Mouse (Mus musculus) liver, adult (tissue): Measurements from ENCODE around the gene Cd63.

Experiments
- GATA4 ChIP-seq: IDR thresholded peaks from 2 replicates; pipeline ENCODE4 v1.6.1; 2014; ENCODE audit warnings: mild to moderate bottlenecking, low read length; ENCODE audit not compliant: insufficient replicate concordance

The Cd63 gene

DNA sequence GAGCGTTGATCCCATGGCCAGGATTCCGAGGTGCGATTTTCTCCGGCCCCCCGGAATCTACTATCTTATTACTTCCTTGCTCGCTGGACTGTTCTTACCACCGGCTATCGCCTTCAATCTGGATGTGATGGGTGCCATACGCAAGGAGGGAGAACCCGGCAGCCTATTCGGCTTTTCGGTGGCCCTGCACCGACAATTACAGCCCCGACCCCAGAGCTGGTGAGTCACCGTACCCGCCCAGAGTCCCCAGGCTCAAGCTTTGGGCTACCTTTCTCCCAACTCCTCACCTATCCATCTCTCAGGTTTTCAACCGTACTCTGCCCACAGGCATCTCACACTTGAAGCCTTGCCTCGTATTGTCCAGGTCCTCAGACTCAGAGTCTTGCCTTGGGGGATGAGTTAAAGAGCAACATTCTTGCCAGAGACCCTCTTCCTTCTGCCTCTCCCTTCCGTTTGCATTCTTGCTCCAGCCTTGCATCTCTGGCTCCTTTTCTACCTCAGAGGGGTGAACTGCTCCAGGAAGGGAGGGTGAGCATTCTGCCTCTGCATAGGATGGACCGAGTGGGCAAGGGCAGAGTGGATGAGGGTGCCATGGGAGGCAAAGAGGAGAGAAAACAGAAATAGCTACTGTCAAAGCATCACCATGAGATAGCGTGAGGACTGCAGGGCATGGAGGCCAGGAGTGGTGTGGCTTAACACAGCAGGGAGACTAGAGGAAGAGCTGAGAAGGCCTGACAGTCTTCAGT, 33.4 kb downstream of the Cd63 start:
- no peak for TF ChIP-seq GATA4

DNA sequence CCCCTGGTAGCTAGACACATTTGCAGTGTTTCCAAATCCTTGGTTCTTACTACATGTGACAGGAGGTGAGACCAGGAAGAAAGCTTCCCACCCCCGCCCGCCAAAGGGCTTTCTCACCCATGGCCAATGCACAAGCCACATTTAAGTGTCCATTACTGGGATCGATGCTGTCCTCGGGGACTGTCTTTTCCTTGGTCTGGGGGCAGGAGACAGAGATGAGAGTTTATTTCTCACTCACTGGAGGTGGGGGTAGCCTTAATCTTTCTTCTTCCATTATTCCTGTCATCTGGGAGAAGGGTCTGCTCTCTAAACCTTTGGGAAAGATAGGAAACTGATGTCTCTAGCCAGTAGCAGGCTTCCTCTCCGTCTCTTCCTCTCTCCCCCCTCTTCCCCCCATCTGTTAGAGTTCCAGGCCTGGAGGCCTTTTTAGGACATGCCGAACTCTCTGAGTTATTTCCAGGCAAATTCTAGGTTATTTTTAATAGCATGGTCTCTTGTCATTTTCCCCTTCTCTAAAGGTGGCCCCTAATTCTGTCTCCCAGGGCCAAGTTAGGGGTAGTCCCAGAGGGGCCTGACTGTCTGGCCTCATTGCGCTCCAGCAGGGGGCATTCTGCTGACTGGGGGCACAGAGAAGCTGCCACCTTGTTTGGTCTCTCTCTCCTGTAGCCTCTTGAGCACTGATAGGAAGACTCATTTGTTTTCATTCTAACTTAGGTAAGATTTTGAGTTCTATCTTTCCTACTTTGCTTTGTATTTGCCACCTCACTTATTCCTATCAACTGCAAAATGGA, 34.4 kb downstream of the Cd63 start:
- TF ChIP-seq GATA4 = no peak

DNA sequence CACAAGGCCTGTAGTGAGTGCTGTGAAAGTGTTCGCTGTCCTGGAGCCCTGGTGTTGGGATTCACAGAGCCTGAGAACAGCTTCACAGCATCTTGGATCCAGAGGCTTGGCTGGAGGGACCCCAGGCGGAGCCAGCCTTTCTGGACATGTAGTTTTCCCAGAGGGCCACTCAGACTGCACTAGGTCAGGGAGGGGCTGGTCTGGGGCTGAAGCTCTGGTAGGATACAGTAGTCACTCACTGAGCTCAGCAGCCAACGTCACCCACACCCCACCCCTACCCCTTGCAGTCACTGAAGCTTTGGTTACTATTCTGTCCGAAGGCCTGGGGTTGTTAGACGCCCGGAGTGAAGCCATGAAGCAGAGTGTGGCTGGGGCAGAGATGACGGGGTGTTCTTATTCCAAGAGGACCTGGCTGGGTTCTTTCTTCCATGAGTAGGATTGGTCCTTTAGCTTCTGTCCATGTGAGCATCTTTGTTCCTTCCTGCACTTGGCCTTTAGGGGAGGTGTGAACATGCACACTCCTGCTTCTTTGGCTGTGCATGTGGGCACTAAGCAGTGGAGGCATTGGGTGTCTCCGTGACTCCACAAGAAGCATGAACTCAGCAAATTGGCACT, 35.1 kb downstream of the Cd63 start:
- no peak for TF ChIP-seq GATA4

DNA sequence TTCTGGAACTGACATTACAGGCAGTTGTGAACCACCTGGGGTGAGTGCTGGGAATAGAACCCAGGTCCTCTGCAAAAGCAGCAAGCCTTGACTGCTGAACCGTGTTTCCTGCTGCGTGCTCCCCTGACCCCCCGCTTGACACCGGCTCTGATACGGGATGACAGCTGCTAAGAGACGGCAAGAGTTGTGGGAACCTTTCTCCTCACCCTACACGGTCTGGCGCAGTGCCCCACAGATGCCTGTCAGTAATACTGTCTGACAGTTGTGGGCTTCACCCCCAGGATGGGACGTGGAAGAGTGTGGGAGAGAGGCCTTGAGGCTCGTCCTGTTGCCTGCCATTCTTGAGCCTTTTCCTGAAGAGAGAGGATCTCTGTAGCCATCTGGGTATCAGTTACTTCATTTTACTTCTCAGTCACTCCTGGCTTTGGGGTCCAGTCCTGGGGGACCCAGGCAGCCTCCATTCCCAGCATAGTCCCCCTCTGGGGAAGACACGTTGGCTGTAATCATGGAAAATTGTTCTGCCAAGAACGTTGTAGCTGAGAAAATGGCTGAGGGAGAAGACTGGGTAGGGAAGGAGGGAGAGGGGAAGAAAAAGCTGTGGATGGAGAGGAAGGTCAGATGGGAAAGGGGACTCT, 37.1 kb downstream of the Cd63 start:
- TF ChIP-seq GATA4 = no peak

DNA sequence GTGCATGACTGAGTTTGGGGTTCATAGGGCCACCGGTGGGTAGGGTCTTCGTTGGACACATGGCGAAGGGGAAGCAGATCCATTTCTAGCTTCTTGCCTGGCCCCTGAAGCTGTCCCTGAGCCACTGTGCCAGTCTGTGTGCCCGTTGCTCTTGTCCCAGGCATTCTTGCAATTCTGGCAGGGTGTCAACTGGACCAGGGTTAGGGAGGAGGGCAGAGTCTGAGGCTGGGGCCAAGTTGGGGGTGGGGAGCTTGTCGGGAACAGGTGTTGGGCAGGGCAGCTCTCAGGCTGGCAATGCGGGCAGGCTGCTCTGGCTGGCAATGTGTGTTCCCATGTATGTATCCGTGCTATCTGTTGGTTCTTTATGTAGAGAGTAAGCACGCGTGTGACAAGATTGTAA, 37.7 kb downstream of the Cd63 start:
- no peak for TF ChIP-seq GATA4

DNA sequence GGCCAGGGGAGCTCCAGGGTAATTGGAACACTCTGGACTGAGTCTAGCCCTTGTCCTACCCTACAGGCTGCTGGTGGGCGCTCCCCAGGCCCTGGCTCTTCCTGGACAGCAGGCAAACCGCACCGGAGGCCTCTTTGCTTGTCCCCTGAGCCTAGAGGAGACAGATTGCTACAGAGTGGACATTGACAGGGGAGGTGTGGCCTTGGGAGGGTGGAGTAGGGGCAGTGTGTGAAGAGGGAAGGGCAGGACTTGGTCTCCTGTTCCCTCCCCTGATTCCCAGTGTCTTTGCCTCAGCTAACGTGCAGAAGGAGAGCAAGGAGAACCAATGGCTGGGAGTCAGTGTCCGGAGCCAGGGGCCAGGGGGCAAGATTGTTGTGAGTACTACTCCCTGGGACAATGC, 38.2 kb downstream of the Cd63 start:
- no peak for TF ChIP-seq GATA4

DNA sequence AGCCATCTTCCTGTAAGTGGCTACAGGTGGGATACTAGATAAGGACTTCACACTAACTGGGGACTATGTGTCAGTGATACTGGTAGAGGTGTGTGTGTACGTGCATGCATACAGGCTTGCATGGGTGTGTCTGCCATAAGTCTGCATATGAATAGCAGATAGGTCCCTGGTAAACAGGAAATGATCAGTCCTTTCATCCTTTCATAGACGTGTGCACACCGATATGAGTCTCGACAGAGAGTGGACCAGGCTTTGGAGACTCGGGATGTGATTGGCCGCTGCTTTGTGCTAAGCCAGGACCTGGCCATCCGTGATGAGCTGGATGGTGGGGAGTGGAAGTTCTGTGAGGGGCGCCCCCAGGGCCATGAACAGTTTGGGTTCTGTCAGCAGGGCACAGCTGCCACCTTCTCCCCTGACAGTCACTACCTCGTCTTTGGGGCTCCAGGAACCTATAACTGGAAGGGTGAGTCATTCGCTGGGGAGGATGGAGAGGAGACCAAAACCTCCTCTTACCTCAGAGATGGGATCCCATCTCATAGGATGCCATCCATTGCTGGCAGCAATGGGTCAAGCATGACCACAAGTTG, 39.8 kb downstream of the Cd63 start:
- no peak for TF ChIP-seq GATA4

DNA sequence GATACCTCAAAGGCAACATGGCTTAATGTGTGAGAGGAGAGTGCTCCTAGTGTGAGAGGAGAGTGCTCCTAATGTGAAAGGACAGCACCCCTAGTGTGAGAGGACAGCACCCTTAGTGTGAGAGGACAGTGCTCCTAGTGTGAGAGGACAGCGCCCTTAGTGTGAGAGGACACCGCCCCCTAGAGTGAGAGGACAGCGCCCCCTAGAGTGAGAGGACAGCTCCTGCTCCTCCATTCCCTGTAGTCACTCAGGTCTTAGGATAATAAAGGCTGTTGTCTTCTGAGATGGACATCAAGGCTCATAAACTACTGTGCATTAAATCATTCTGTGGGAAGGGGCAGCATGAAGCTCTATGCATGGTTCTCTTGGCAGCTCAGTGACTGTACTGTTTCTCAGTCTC, 44.9 kb downstream of the Cd63 start:
- TF ChIP-seq GATA4 = no peak

DNA sequence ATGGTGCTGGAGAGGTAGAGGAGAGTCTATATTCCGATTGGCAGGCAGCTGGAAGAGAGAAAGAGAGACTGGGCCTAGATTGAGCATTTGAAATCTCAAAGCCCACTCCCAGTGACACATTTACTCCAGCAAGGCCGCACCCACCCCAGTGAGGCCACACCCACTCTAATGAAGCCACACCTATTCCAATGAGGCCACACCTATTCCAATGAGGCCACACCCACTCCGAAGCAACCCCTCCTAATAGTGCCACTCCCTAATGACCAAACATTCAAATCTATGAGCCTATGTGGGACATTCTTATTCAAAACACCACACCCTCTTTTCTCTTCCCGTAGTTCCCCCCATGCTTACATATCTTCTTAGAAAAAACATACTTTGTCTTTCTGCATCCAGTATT, 46.7 kb downstream of the Cd63 start:
- no peak for TF ChIP-seq GATA4

DNA sequence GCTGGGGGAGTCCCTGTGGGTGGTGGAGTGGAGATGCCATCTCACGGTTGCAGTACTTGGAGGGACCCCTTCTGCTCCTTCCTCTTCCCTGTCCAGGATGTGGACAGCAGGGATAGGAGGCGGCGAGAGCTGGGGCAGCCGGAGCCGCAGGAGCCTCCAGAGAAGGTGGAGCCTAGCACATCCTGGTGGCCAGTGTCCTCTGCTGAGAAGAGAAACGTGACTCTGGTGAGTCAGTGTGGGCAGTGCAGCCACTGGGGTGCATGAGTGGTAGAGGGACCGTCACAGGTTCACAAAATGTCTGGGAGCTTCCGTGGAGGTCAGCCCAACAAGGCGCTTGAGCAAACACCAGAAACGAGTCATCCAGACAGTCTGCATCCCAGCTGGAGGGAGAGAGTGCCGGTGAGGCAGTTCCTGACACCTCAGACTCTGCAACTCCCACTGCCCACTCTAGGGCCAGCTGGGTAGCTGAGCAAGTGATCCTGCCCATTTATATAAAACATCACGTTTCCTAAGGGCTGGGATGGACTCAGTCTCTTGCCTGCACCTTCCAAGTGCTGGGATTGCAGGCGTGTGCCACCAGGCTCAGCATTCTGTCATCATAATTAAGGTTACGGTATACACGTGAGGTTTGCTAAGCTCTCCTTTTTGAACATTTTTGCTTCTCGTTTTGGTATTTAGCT, 49.6 kb downstream of the Cd63 start:
- no peak for TF ChIP-seq GATA4

DNA sequence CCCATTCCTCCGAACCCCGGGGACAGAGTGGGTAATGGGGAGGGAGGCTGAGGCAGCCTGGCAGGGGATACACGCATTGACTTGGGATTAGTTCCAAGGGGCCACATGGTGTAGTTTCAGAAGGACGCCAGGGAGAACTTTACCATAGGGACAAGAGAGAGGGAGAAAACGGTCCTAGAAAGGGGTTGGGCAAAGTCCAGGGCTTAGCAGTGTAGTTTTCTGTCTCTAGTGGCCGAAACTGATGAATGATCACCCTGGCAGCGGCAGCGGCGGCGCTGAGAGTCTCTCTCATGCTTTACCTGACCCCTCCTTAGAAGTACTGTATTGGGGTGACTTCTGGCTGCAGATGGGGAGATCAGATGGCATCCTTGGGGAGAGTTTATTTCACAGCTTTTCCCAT, 57.6 kb downstream of the Cd63 start:
- no peak for TF ChIP-seq GATA4

DNA sequence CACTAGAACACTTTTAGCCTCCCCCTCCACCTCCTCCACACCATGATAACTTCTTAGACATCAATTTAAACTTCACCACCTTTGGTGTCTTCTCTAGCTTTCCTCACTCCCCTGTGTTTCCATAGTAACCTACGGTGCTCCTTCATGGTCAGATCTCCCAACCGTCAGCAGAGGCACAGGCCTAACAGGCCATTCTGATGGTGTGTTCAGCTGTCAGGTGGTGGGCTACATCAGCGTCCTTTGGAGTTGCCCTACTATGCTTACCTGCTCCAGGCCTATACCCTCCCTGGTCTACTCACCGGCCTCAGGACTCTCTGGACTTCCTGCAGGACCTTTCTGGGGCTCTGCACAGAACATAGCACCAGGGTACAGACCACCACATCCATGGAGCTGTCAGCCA, 59.4 kb downstream of the Cd63 start:
- no peak for TF ChIP-seq GATA4

DNA sequence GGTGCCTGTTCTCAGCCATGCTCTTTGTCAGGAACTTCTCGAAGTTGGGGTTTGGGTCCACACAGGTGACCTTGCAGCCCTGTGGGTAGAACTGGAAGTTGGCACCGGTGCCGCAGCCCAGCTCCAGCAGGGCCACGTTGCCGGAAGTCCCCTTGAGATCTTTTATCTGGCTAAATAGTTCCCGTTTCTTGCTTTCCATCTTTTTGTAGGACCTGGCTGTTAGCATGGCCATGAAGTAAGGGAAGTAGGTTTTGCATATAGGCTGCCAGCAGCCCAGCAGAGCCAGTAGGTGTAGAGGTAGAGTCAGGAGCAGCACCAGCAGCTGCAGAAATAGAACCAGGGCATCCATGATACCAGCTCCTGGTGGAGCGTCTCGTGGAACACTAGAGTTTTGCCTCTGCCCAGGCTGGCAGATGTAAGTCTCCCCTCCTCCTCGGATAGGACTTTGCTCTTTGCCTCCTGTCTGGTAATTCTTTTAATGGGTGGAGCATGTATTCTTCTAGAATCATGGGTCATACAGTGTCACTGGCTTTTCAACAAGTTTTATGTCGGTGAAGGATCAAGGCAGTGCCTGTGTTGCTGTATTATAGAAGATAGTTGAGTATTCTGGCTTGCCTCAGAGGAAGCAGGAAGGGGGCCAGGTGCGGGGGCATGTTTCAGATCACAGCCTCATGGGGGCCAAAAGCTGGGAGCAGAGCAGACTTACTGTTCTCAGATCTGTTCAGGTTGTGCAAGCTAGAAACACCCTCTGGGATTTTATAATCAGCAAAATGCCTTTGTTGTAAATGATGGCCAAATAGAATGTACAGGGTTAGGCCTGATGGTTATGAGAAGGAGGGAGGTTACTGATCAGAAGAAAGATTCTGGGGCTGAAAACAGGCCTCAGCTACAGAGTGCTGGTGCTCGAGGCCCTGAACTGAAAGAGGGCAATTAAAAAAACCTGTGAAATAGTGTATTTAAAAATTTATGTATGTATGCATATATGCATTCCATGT, 60.1 kb downstream of the Cd63 start, which contains the start of gene Mettl7b:
Gene Mettl7b (minus strand): TSS at position 399 of the 995 bp plus-strand sequence.
- no peak for TF ChIP-seq GATA4
